Mouse (Mus musculus) small intestine, adult 2 months (tissue): Measurements from ENCODE around the gene 2610528J11Rik.

Source experiments
- CTCF ChIP-seq: fragments of 200-500 bp; IDR thresholded peaks from 2 replicates; pipeline ENCODE4 v1.5.1; 2012; ENCODE audit warnings: low read depth, mild to moderate bottlenecking, control low read depth, inconsistent platforms, low read length, moderate library complexity, mixed read lengths; ENCODE audit not compliant: insufficient replicate concordance, insufficient read length; ENCODE audit errors: extremely low read depth
- POLR2A ChIP-seq: fragments of 200-500 bp; IDR thresholded peaks from 2 replicates; pipeline ENCODE4 v1.6.1; 2012; ENCODE audit warnings: low read depth, mild to moderate bottlenecking, control low read depth, inconsistent platforms, low read length, moderate library complexity

DNA sequence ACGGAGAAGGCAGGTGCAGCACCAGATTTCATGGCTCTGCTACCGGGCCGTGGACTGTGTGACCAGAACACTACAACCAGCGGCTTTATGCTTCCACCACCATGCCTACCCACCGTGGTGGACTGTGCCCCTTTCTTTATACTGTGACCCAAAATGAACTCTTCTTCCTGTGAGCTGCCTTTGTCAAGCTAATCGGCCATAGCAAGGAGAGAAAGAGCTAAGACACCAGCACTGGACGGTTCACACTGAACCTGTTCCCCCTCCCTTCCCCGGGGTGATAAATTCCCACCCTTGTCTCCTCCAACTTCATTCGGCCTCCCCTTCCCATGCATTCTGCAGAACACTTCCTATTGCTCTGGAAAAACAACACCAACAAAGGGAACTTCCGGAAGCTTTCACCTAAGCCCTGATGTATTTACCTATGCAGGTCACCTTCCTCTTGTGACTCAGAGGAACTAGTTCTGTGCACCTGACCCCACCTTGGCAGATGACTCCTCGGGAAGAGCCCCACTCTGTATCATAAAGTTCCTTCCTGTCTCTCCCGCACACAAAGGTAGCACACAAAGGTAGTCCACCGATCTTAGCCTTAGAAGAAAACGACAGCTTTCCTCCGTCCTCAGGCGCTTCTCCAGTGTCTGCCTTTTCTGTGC, 9.2 kb upstream of the 2610528J11Rik start:
- TF ChIP-seq CTCF (no peak), POLR2A (no peak)
